Mouse (Mus musculus) embryonic facial prominence, embryonic 13.5 days (tissue): ENCODE results near the gene Olfr229. TPM values are rescaled to one million over a fixed set of nuclear protein-coding genes. Genes with fewer than 3 reads are reported as not detected.
"Not testable (repeated sequence)": the region's sequence is repeated elsewhere in the genome, so short reads cannot be mapped to it uniquely, and the experiment has no call there.

Source experiments
- ATAC-seq: fragments of 200-750 bp; cut with Nextera tagmentation; 2 replicates; pipeline ENCODE4 v1.8.0; 2017; ENCODE audit warnings: low read depth; ENCODE audit not compliant: insufficient number of reproducible peaks, insufficient read depth, low FRiP score, low TSS enrichment
- H3K27ac ChIP-seq: fragments of 300-500 bp; sonication (generic); 2 replicates; pipeline ENCODE4 v1.5.1; 2015; ENCODE audit warnings: moderate library complexity, mild to moderate bottlenecking, inconsistent platforms
- H3K27me3 ChIP-seq: fragments of 300-500 bp; sonication (generic); 2 replicates; pipeline ENCODE4 v1.6.1; 2015; ENCODE audit warnings: mild to moderate bottlenecking, inconsistent platforms
- H3K36me3 ChIP-seq: fragments of 300-500 bp; sonication (generic); 2 replicates; pipeline ENCODE4 v1.6.1; 2015; ENCODE audit warnings: mild to moderate bottlenecking, inconsistent platforms
- H3K4me1 ChIP-seq: fragments of 300-500 bp; sonication (generic); 2 replicates; pipeline ENCODE4 v1.6.1; 2015; ENCODE audit warnings: inconsistent platforms
- H3K4me2 ChIP-seq: fragments of 300-500 bp; sonication (generic); 2 replicates; pipeline ENCODE4 v1.6.1; 2015; ENCODE audit warnings: moderate library complexity, mild to moderate bottlenecking, inconsistent platforms
- H3K4me3 ChIP-seq: fragments of 300-500 bp; sonication (generic); 2 replicates; pipeline ENCODE4 v1.5.1; 2015; ENCODE audit warnings: mild to moderate bottlenecking, inconsistent platforms
- H3K9ac ChIP-seq: fragments of 300-500 bp; sonication (generic); 2 replicates; pipeline ENCODE4 v1.6.1; 2015; ENCODE audit warnings: mild to moderate bottlenecking, inconsistent platforms
- H3K9me3 ChIP-seq: fragments of 300-500 bp; sonication (generic); 2 replicates; pipeline ENCODE4 v1.6.1; 2016; ENCODE audit warnings: inconsistent platforms
- WGBS: fragments of 180-500 bp; shearing (Covaris S2); methylation state at CpG from one replicate; pipeline ENCODE4 v1.1.7; 2015; ENCODE audit warnings: mixed read lengths; 5-methylcytosine and 5-hydroxymethylcytosine counted together
- polyA plus RNA-seq: library from polyadenylated mRNA; unstranded; fragments of >200 nt; fragmentation: Nextera tagmentation; extraction: Ambion mirVana; gene quantifications from 2 replicates; pipeline ENCODE4 v1.2.1, GENCODE M21; 2015

Gene Olfr229
- not detected in 2 replicates for polyA plus RNA-seq

GRCm38 (mm10) chr9:39907036-39907435, at the start of gene Olfr229:
Olfr229 (plus strand) TSS chr9:39907336.
- H3K9me3 ChIP-seq, result no peaks in the 10 kb centered on the region
- H3K4me3 ChIP-seq, result no peak within 1 kb of the TSS
- H3K27me3 ChIP-seq, result no peaks in the 10 kb centered on the region
- H3K4me1 ChIP-seq, result no peaks in the 10 kb centered on the region
- WGBS, result 62% methylated on average over 2 of the region's 2 CpGs
- no peak within 1 kb of the TSS for H3K9ac ChIP-seq
- H3K36me3 ChIP-seq, result no peaks in the 10 kb centered on the region
- no peak within 1 kb of the TSS for H3K27ac ChIP-seq
- H3K4me2 ChIP-seq, result no peak within 1 kb of the TSS
- no peak for ATAC-seq

- Histone ChIP-seq H3K27me3 (no peaks in the 10 kb centered on the region), H3K4me1 (no peaks in the 10 kb centered on the region), H3K9me3 (no peaks in the 10 kb centered on the region), H3K4me3 (no peak within 1 kb of the TSS), H3K36me3 (no peaks in the 10 kb centered on the region), H3K27ac (no peak within 1 kb of the TSS), H3K9ac (no peak within 1 kb of the TSS), H3K4me2 (no peak within 1 kb of the TSS)
- no peak for ATAC-seq
- 60% methylated on average over 2 of the region's 2 CpGs for WGBS
Observed at GRCm38 (mm10) chr9:39866122-39866521, 41.0 kb upstream of the Olfr229 start, which contains the start of gene Olfr972. Olfr972 (plus strand) TSS chr9:39866422.

GRCm38 (mm10) chr9:39871986-39872385, 35.1 kb upstream of the Olfr229 start:
- WGBS, result 88% methylated on average over 1 of the region's 1 CpGs
- H3K27me3 ChIP-seq, H3K27ac ChIP-seq, H3K9ac ChIP-seq, H3K4me2 ChIP-seq, H3K4me3 ChIP-seq, ATAC-seq, H3K36me3 ChIP-seq, H3K4me1 ChIP-seq, H3K9me3 ChIP-seq: not testable (repeated sequence)

- H3K4me1 ChIP-seq, ATAC-seq, H3K27me3 ChIP-seq, H3K9me3 ChIP-seq, H3K4me3 ChIP-seq, H3K36me3 ChIP-seq, H3K9ac ChIP-seq, H3K4me2 ChIP-seq, H3K27ac ChIP-seq: not testable (repeated sequence)
- WGBS, result no CpG with 5 or more reads among the region's 4 CpGs
Observed at GRCm38 (mm10) chr9:39877541-39878396, 29.4 kb upstream of the Olfr229 start.

- no peaks in the 10 kb centered on the region for H3K36me3 ChIP-seq
- no peaks in the 10 kb centered on the region for H3K27me3 ChIP-seq
- no peak for ATAC-seq
Observed at GRCm38 (mm10) chr9:39905106-39905505, 2.0 kb upstream of the Olfr229 start.

GRCm38 (mm10) chr9:39909939-39910338, 2.8 kb downstream of the Olfr229 start:
- H3K4me2 ChIP-seq, result no peak overlapping the region
- ATAC-seq, result no peak

More at GRCm38 (mm10) chr9:39905106-39905505, 2.0 kb upstream of the Olfr229 start:
- WGBS, result 74% methylated on average over 6 of the region's 6 CpGs
- Histone ChIP-seq H3K4me3 (no peak overlapping the region), H3K9me3 (no peaks in the 10 kb centered on the region), H3K27ac (no peak overlapping the region), H3K9ac (no peak overlapping the region), H3K4me1 (no peaks in the 10 kb centered on the region), H3K4me2 (no peak overlapping the region)

GRCm38 (mm10) chr9:39927975-39928836, 21.1 kb downstream of the Olfr229 start:
- not testable (repeated sequence) for H3K9ac ChIP-seq, H3K4me3 ChIP-seq, H3K9me3 ChIP-seq, H3K27ac ChIP-seq, ATAC-seq, H3K27me3 ChIP-seq, H3K36me3 ChIP-seq, H3K4me2 ChIP-seq, H3K4me1 ChIP-seq
- no CpG with 5 or more reads among the region's 4 CpGs for WGBS

More at GRCm38 (mm10) chr9:39909939-39910338, 2.8 kb downstream of the Olfr229 start:
- Histone ChIP-seq H3K27me3 (no peaks in the 10 kb centered on the region), H3K27ac (no peak overlapping the region), H3K9me3 (no peaks in the 10 kb centered on the region), H3K9ac (no peak overlapping the region), H3K4me1 (no peaks in the 10 kb centered on the region), H3K36me3 (no peaks in the 10 kb centered on the region), H3K4me3 (no peak overlapping the region)
- WGBS, result 77% methylated on average over 3 of the region's 3 CpGs

GRCm38 (mm10) chr9:39928837-39929236, 21.7 kb downstream of the Olfr229 start:
- 67% methylated on average over 1 of the region's 1 CpGs for WGBS
- H3K4me2 ChIP-seq, result not testable (repeated sequence)

GRCm38 (mm10) chr9:39937201-39937600, 30.1 kb downstream of the Olfr229 start, which contains the start of gene Olfr974:
Olfr974 (plus strand) TSS chr9:39937501.
- Histone ChIP-seq H3K9me3 (no peaks in the 10 kb centered on the region), H3K4me1 (no peaks in the 10 kb centered on the region), H3K27ac (no peak within 1 kb of the TSS), H3K9ac (no peak within 1 kb of the TSS), H3K36me3 (no peaks in the 10 kb centered on the region), H3K27me3 (no peaks in the 10 kb centered on the region), H3K4me3 (no peak within 1 kb of the TSS), H3K4me2 (no peak within 1 kb of the TSS)
- 80% methylated on average over 1 of the region's 1 CpGs for WGBS
- no peak for ATAC-seq

More at GRCm38 (mm10) chr9:39928837-39929236, 21.7 kb downstream of the Olfr229 start:
- ATAC-seq, H3K9ac ChIP-seq, H3K4me1 ChIP-seq, H3K9me3 ChIP-seq, H3K27ac ChIP-seq, H3K27me3 ChIP-seq, H3K4me3 ChIP-seq, H3K36me3 ChIP-seq: not testable (repeated sequence)

- no peaks in the 10 kb centered on the region for H3K9me3 ChIP-seq
- no peak for ATAC-seq
Observed at GRCm38 (mm10) chr9:39951946-39952345, 44.8 kb downstream of the Olfr229 start, which contains the start of gene Olfr975. Olfr975 (minus strand) TSS chr9:39952046.

GRCm38 (mm10) chr9:39961033-39961432, 53.9 kb downstream of the Olfr229 start, which contains the start of gene Olfr976:
Olfr976 (minus strand) TSS chr9:39961133.
- not testable (repeated sequence) for H3K4me3 ChIP-seq, H3K4me2 ChIP-seq, H3K9me3 ChIP-seq, H3K9ac ChIP-seq, H3K36me3 ChIP-seq, H3K4me1 ChIP-seq, H3K27me3 ChIP-seq, ATAC-seq, H3K27ac ChIP-seq
- 85% methylated on average over 6 of the region's 9 CpGs for WGBS

More at GRCm38 (mm10) chr9:39951946-39952345, 44.8 kb downstream of the Olfr229 start, which contains the start of gene Olfr975:
- H3K4me3 ChIP-seq, result no peak within 1 kb of the TSS
- no peaks in the 10 kb centered on the region for H3K4me1 ChIP-seq
- no peak within 1 kb of the TSS for H3K27ac ChIP-seq
- no peaks in the 10 kb centered on the region for H3K27me3 ChIP-seq
- no peak within 1 kb of the TSS for H3K4me2 ChIP-seq
- H3K36me3 ChIP-seq, result no peaks in the 10 kb centered on the region
- H3K9ac ChIP-seq, result no peak within 1 kb of the TSS
- WGBS, result 59% methylated on average over 1 of the region's 1 CpGs
